Mouse (Mus musculus) heart, embryonic 12.5 days (tissue): ENCODE results near the gene Dok4. TPM values are rescaled to one million over a fixed set of nuclear protein-coding genes. Genes with fewer than 3 reads are reported as not detected.
A peak's percentile ranks its signal among the peaks of the same experiment; 100 is the strongest.

ENCODE experiments used
- ATAC-seq: fragments of 200-750 bp; cut with Nextera tagmentation; 2 replicates; pipeline ENCODE4 v1.8.0; 2017; ENCODE audit warnings: moderate TSS enrichment, moderate library complexity; ENCODE audit not compliant: insufficient number of reproducible peaks, low FRiP score
- H3K27ac ChIP-seq: fragments of 300-500 bp; sonication (generic); 2 replicates; pipeline ENCODE4 v1.5.1; 2016; ENCODE audit warnings: mild to moderate bottlenecking, moderate library complexity; ENCODE audit not compliant: poor library complexity, severe bottlenecking
- H3K27me3 ChIP-seq: fragments of 300-500 bp; sonication (generic); replicated peaks from 2 replicates; pipeline ENCODE4 v1.6.1; 2016; ENCODE audit warnings: mild to moderate bottlenecking, moderate library complexity
- H3K36me3 ChIP-seq: fragments of 300-500 bp; sonication (generic); 2 replicates; pipeline ENCODE4 v1.6.1; 2016; ENCODE audit warnings: mild to moderate bottlenecking, moderate library complexity
- H3K4me1 ChIP-seq: fragments of 300-500 bp; sonication (generic); replicated peaks from 2 replicates; pipeline ENCODE4 v1.6.1; 2016; ENCODE audit warnings: mild to moderate bottlenecking
- H3K4me2 ChIP-seq: fragments of 300-500 bp; sonication (generic); 2 replicates; pipeline ENCODE4 v1.6.1; 2016; ENCODE audit warnings: mild to moderate bottlenecking, moderate library complexity
- H3K4me3 ChIP-seq: fragments of 300-500 bp; sonication (generic); 2 replicates; pipeline ENCODE4 v1.5.1; 2016; ENCODE audit warnings: mild to moderate bottlenecking
- H3K9ac ChIP-seq: fragments of 300-500 bp; sonication (generic); 2 replicates; pipeline ENCODE4 v1.6.1; 2016; ENCODE audit warnings: mild to moderate bottlenecking, moderate library complexity
- H3K9me3 ChIP-seq: fragments of 300-500 bp; sonication (generic); replicated peaks from 2 replicates; pipeline ENCODE4 v1.6.1; 2016; ENCODE audit warnings: mild to moderate bottlenecking, moderate library complexity
- WGBS: fragments of 180-500 bp; shearing (Covaris S2); methylation state at CpG from one replicate; pipeline ENCODE4 v1.1.7; 2016; 5-methylcytosine and 5-hydroxymethylcytosine counted together
- polyA plus RNA-seq: library from polyadenylated mRNA; unstranded; fragments of >200 nt; fragmentation: Nextera tagmentation; extraction: Ambion mirVana; gene quantifications from 2 replicates; pipeline ENCODE4 v1.2.1, GENCODE M21; 2016

Gene Dok4
- polyA plus RNA-seq, 1 experiment from 2014 or later: 53.3 TPM

GRCm38 (mm10) chr8:94913061-94913660, 37.0 kb upstream of the Dok4 start:
- Histone ChIP-seq H3K4me2 (peak overlapping the region; percentile 79), H3K4me3 (peak overlapping the region; percentile 42), H3K9ac (peak overlapping the region; percentile 66), H3K27ac (no peak overlapping the region), H3K4me1 (peaks cover 59% of the 10 kb centered on the region), H3K9me3 (no peaks in the 10 kb centered on the region), H3K36me3 (peaks cover 44% of the 10 kb centered on the region), H3K27me3 (0 out of 2 replicates have a peak, but pooled peaks cover 8% of the 10 kb centered on the region)
- WGBS: 8% methylated on average over 77 of the region's 77 CpGs
- peak; percentile 26; the same call in 1 of the 2 replicates for ATAC-seq

GRCm38 (mm10) chr8:94908847-94909246, 32.7 kb upstream of the Dok4 start:
- no peak overlapping the region for H3K4me3 ChIP-seq
- peaks cover 52% of the 10 kb centered on the region for H3K4me1 ChIP-seq
- ATAC-seq: peak; percentile 64
- H3K9me3 ChIP-seq: no peaks in the 10 kb centered on the region
- H3K27me3 ChIP-seq: 0 out of 2 replicates have a peak, but pooled peaks cover 8% of the 10 kb centered on the region
- 6% methylated on average over 4 of the region's 4 CpGs for WGBS
- H3K36me3 ChIP-seq: peaks cover 86% of the 10 kb centered on the region
- no peak overlapping the region for H3K27ac ChIP-seq
- H3K9ac ChIP-seq: 0 out of 2 replicates have a peak overlapping the region, but pooled peaks have one; percentile 5
- no peak overlapping the region for H3K4me2 ChIP-seq

- no peaks in the 10 kb centered on the region for H3K9me3 ChIP-seq
- no peak overlapping the region for H3K4me2 ChIP-seq
- H3K27me3 ChIP-seq: 0 out of 2 replicates have a peak, but pooled peaks cover 5% of the 10 kb centered on the region
- no peak overlapping the region for H3K9ac ChIP-seq
- H3K27ac ChIP-seq: no peak overlapping the region
- no peak for ATAC-seq
- WGBS: 80% methylated on average over 18 of the region's 18 CpGs
- peaks cover 43% of the 10 kb centered on the region for H3K4me1 ChIP-seq
- no peak overlapping the region for H3K4me3 ChIP-seq
- H3K36me3 ChIP-seq: peaks cover 92% of the 10 kb centered on the region
Measured at GRCm38 (mm10) chr8:94907591-94908300, 31.6 kb upstream of the Dok4 start.

- H3K9me3 ChIP-seq: no peaks in the 10 kb centered on the region
- ATAC-seq: peak; percentile 62
- H3K27ac ChIP-seq: peak overlapping the region; percentile 65
- peaks cover 76% of the 10 kb centered on the region for H3K36me3 ChIP-seq
- H3K4me1 ChIP-seq: peaks cover 60% of the 10 kb centered on the region
- H3K4me3 ChIP-seq: no peak overlapping the region
- 59% methylated on average over 12 of the region's 12 CpGs for WGBS
- no peaks in the 10 kb centered on the region for H3K27me3 ChIP-seq
- H3K9ac ChIP-seq: peak overlapping the region; percentile 14; the same call in 1 of the 2 replicates
- no peak overlapping the region; the same call in 1 of the 2 replicates for H3K4me2 ChIP-seq
Measured at GRCm38 (mm10) chr8:94904450-94905175, 28.5 kb upstream of the Dok4 start.

GRCm38 (mm10) chr8:94903709-94904108, 27.6 kb upstream of the Dok4 start:
- no peak overlapping the region for H3K27ac ChIP-seq
- no peak for ATAC-seq
- no peaks in the 10 kb centered on the region for H3K27me3 ChIP-seq
- H3K4me1 ChIP-seq: peaks cover 68% of the 10 kb centered on the region
- H3K4me3 ChIP-seq: no peak overlapping the region
- H3K36me3 ChIP-seq: peaks cover 70% of the 10 kb centered on the region
- WGBS: 76% methylated on average over 12 of the region's 12 CpGs
- no peaks in the 10 kb centered on the region for H3K9me3 ChIP-seq
- H3K4me2 ChIP-seq: no peak overlapping the region
- no peak overlapping the region for H3K9ac ChIP-seq

- Histone ChIP-seq H3K9ac (peak overlapping the region; percentile 40; the same call in 1 of the 2 replicates), H3K36me3 (peaks cover 45% of the 10 kb centered on the region), H3K4me2 (peak overlapping the region; percentile 66), H3K27ac (peak overlapping the region; percentile 95), H3K4me1 (peaks cover 62% of the 10 kb centered on the region), H3K4me3 (0 out of 2 replicates have a peak overlapping the region, but pooled peaks have one; percentile 1), H3K9me3 (no peaks in the 10 kb centered on the region), H3K27me3 (no peaks in the 10 kb centered on the region)
- ATAC-seq: peak; percentile 66
- 2% methylated on average over 5 of the region's 5 CpGs for WGBS
Measured at GRCm38 (mm10) chr8:94901031-94901430, 24.9 kb upstream of the Dok4 start.

- Histone ChIP-seq H3K9ac (0 out of 2 replicates have a peak overlapping the region, but pooled peaks have one; percentile 40), H3K4me1 (peaks cover 58% of the 10 kb centered on the region), H3K4me2 (peak overlapping the region; percentile 66), H3K27me3 (no peaks in the 10 kb centered on the region), H3K36me3 (peaks cover 41% of the 10 kb centered on the region), H3K27ac (peak overlapping the region; percentile 95), H3K9me3 (no peaks in the 10 kb centered on the region), H3K4me3 (0 out of 2 replicates have a peak overlapping the region, but pooled peaks have one; percentile 1)
- ATAC-seq: no peak
- WGBS: 3% methylated on average over 6 of the region's 6 CpGs
Measured at GRCm38 (mm10) chr8:94900617-94901016, 24.5 kb upstream of the Dok4 start.

- WGBS: 6% methylated on average over 11 of the region's 11 CpGs
- peak; percentile 84 for ATAC-seq
- Histone ChIP-seq H3K9ac (peak overlapping the region; percentile 49), H3K4me3 (peak overlapping the region; percentile 21), H3K9me3 (no peaks in the 10 kb centered on the region), H3K27ac (peak overlapping the region; percentile 95), H3K4me2 (peak overlapping the region; percentile 66), H3K4me1 (peaks cover 52% of the 10 kb centered on the region), H3K36me3 (peaks cover 27% of the 10 kb centered on the region), H3K27me3 (no peaks in the 10 kb centered on the region)
Measured at GRCm38 (mm10) chr8:94899262-94899661, 23.1 kb upstream of the Dok4 start.

- Histone ChIP-seq H3K4me3 (no peak overlapping the region), H3K4me1 (peaks cover 41% of the 10 kb centered on the region), H3K9ac (no peak overlapping the region), H3K27ac (peak overlapping the region; percentile 56), H3K9me3 (no peaks in the 10 kb centered on the region), H3K36me3 (no peaks in the 10 kb centered on the region), H3K27me3 (no peaks in the 10 kb centered on the region), H3K4me2 (no peak overlapping the region)
- peak; percentile 64; the same call in 1 of the 2 replicates for ATAC-seq
- WGBS: 8% methylated on average over 2 of the region's 2 CpGs
Measured at GRCm38 (mm10) chr8:94892917-94893316, 16.8 kb upstream of the Dok4 start.

GRCm38 (mm10) chr8:94888383-94889036, 12.4 kb upstream of the Dok4 start:
- H3K4me1 ChIP-seq: peaks cover 27% of the 10 kb centered on the region
- no peak overlapping the region for H3K27ac ChIP-seq
- peak; percentile 82 for ATAC-seq
- H3K4me3 ChIP-seq: no peak overlapping the region
- no peaks in the 10 kb centered on the region for H3K9me3 ChIP-seq
- H3K4me2 ChIP-seq: peak overlapping the region; percentile 51
- no peaks in the 10 kb centered on the region for H3K27me3 ChIP-seq
- no peaks in the 10 kb centered on the region for H3K36me3 ChIP-seq
- 27% methylated on average over 14 of the region's 14 CpGs for WGBS
- no peak overlapping the region for H3K9ac ChIP-seq
